Mouse (Mus musculus): ENCODE results near the gene Cpt1a. TPM values are rescaled to one million over a fixed set of nuclear protein-coding genes. Genes with fewer than 3 reads are reported as not detected.

Gene Cpt1a
- polyA plus RNA-seq, 1 experiment: 65.3 TPM

DNA sequence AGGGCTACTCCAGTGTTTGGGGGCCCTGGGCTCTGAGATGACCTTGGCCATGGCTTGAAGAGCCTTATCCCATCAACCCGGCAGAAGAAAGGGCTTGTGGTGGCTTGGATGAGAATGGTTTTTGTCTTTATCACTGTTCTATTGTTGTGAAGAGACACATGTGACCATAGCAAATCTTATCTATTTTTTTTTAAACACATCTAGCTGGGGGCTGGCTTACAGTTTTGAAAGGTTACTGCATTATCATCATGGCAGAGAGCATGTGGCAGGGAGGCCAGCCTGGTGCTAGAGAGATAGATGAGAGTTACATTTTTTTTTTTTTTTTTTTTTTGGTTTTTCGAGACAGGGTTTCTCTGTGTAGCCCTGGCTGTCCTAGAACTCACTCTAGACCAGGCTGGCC, 109.8 kb downstream of the Cpt1a start:
- no peak for TF ChIP-seq POLR2A (IDR thresholded peaks at IDR 0.05; ENCODE audit: borderline replicate concordance, low read depth, low read length)
- no peak for TF ChIP-seq CTCF (IDR thresholded peaks at IDR 0.05; ENCODE audit: low read depth, low read length)
- H3K4me1 ChIP-seq (ENCODE audit: control insufficient read depth, insufficient read depth, low read length): no peaks in the 10 kb centered on the region
- H3K27ac ChIP-seq (ENCODE audit: insufficient read depth, low read depth, low read length): no peak overlapping the region
- H3K4me3 ChIP-seq (ENCODE audit: insufficient read depth, low read length): no peak overlapping the region

DNA sequence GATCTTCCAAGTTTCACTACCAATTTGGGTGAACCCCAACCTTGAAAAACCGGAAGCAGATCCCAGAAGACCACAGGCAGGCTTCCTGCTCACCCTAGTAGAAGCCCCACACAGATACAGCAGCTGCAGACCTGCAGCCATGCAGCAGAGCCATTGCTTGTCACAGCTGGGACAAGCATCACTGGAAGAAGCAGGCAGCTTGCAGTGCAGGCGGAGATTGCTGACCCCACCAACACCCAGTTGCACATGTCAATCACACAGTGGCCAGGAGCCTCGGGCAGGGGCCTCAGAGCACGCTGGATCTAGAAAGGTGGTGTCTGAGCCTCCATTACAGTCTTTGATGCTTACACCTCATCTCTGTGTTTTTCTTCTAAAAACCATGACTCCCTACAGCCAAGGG, 112.0 kb downstream of the Cpt1a start:
- H3K4me1 ChIP-seq (ENCODE audit: control insufficient read depth, insufficient read depth, low read length): no peaks in the 10 kb centered on the region
- H3K4me3 ChIP-seq (ENCODE audit: insufficient read depth, low read length): no peak overlapping the region
- TF ChIP-seq POLR2A (IDR thresholded peaks at IDR 0.05; ENCODE audit: borderline replicate concordance, low read depth, low read length) (no peak), CTCF (IDR thresholded peaks at IDR 0.05; ENCODE audit: low read depth, low read length) (no peak)
- H3K27ac ChIP-seq (ENCODE audit: insufficient read depth, low read depth, low read length): no peak overlapping the region

DNA sequence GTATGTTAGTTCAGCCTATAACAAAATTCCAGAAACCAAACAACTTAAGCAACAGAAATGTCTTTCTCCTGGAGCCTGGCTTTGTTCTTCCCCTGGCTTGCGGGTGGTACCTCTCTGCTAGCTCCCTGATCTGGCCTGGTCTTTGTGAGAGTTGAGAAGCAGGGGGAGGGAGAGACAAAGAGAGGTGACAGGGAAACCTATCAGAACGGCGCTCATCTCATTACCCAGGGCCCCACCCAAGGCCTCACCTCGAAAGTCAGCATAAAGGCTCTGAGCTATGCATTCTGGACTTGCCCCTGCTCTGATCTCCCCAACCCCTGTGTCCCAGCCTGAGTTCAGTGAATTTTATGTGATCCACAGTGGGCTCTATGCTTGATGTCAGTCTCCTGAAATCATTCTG, 112.5 kb downstream of the Cpt1a start:
- H3K4me1 ChIP-seq (ENCODE audit: control insufficient read depth, insufficient read depth, low read length): no peaks in the 10 kb centered on the region
- no peak for TF ChIP-seq CTCF (IDR thresholded peaks at IDR 0.05; ENCODE audit: low read depth, low read length)
- TF ChIP-seq POLR2A (IDR thresholded peaks at IDR 0.05; ENCODE audit: borderline replicate concordance, low read depth, low read length): no peak
- no peak overlapping the region for H3K27ac ChIP-seq (ENCODE audit: insufficient read depth, low read depth, low read length)
- no peak overlapping the region for H3K4me3 ChIP-seq (ENCODE audit: insufficient read depth, low read length)

Other genes with a start within 250 kb of the Cpt1a start
- 33.7 and 36.7 TPM in 2 replicates for gene Mrpl21, start 39.4 kb upstream of the Cpt1a start, polyA plus RNA-seq (2012; ENCODE audit: insufficient read depth, insufficient read length, missing spikeins)
- 4.2 and 5.4 TPM in 2 replicates for gene Ighmbp2, start 39.3 kb upstream of the Cpt1a start, polyA plus RNA-seq (2012; ENCODE audit: insufficient read depth, insufficient read length, missing spikeins)
- gene Tesmin, start 66.5 kb downstream of the Cpt1a start, polyA plus RNA-seq (2012; ENCODE audit: insufficient read depth, insufficient read length, missing spikeins): 0.97 and 1.1 TPM in 2 replicates
- not detected in 2 replicates for gene Gal, start 92.2 kb downstream of the Cpt1a start, polyA plus RNA-seq (2012; ENCODE audit: insufficient read depth, insufficient read length, missing spikeins)